Mouse (Mus musculus) cerebellum, postnatal 14 days (tissue): ENCODE results near the gene Foxn2.
"Not testable (repeated sequence)": the region's sequence is repeated elsewhere in the genome, so short reads cannot be mapped to it uniquely, and the experiment has no call there.

Experiments used
- DNase-seq, 2 experiments: peaks; one replicate each; pipeline ENCODE4 v3.0.0; 2021; ENCODE audit warnings: mixed read lengths in 2 of 2

The Foxn2 gene

DNA sequence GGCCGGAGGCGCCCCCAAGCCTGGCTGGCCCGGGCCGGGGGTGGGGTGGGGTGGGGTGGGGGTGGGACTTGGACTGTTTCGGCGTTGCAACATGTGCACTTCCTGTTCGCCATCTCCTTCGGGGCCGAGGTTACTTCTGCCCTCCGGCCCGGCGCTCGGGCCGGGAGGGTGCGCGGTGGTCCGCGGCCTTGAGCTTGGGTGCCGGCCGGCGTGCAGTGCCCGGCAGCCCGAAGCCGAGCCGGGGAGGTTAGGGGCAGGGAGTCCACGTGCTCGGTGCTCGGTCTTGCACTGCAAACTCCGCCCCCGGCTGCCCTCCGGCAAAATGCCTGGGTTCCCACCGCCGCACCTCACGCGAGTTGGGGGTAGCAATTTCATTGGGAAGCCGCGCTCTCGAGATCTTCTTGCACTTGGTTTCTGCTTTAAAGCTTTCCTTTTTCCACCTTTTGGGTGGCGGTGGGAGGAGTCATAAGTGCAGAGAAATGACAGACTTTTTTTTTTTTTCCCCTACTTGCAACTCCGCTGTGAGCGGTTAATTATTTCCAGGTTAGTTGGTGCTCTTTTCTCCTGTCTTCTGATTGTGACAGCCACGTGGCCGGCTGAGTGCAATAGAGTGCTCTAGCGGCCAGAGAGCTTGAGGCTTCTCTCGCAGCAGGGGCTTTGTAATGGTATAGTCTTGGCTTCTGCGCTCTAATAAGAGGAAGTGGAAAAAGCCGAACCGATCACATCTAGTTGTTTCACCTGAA, 1.1 kb downstream of the Foxn2 start:
- DNase-seq, result peak; percentile 82 to 85

- no peak for DNase-seq
Observed at GRCm38 (mm10) chr17:88442661-88443060, 2.1 kb downstream of the Foxn2 start.

DNA sequence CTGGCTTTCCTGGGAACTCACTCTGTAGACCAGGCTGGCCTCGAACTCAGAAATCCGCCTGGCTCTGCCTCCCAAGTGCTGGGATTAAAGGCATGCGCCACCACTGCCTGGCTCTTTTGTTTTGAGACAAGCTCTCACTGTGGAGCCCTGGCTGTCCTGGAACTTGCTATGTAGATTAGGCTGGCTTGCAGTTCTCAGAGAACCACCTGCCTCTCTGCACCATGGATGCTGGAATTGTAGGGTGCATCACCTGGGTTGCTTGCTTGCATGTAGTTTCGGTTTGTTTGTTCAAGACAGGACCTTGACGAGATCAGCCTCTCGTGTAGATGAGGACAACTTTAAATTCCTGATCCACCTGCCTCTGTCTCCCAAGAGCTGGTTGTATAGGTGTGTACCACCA, 2.7 kb downstream of the Foxn2 start:
- no peak for DNase-seq

DNA sequence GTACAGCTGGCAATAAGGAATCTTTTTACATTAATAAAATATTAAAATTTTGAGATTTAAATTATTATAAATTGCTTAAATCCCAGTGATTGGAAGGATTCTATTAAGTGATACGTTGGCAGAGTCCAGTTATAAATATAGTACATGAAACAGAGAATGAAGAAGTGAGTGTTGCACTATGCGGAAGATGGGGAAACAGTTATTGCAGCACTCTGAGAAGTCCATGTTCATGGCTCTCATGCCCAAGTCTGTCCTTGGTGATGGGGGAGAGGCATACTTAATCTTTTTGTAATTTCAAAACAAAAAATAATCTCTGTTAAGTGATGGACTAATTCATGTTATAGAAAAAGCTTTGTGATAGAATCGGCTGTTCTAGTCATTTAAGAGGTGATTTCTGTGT, 17.6 kb downstream of the Foxn2 start:
- DNase-seq, result no peak

DNA sequence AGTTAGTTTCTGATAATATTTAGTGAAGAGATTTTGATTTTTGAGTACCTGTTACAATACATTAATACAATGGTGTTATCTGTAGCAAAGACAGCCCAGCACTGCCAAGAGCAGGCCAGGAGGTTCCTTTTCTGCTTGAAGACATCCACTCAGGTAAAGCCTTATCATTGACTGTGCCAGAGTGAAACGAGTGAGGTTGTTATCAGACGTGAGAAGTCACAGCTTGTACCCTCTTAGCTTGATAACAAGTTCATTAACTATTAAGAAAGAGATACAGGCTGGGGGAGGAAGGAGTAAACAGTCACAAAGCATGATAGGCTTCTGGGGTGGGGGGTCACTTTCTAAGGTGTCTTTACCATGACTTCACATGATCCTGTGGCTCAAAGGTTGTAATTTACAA, 19.0 kb downstream of the Foxn2 start:
- no peak for DNase-seq

GRCm38 (mm10) chr17:88459916-88460901, 19.7 kb downstream of the Foxn2 start:
- DNase-seq, result no peak

GRCm38 (mm10) chr17:88462658-88463057, 22.1 kb downstream of the Foxn2 start:
- peak; percentile 33 to 51 for DNase-seq

DNA sequence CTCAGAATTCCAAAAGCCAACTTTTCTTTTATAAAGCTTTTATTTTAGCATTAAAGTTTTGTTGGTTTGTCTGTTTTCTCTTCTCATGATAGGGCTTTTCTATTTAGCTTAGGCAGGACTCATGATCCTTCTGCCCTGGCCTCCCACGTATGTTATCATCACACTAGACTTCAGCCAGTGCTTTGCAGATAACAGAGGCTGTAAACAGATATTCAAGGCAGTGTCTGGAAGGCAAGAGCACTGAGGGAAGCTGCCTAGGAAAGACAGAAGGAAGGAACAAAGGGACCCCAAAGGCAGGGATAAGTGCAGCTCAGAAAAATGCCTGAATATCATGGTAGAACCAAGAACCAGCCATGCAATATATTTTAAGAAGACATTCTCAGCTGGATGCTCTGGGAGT, 26.1 kb downstream of the Foxn2 start:
- DNase-seq, result no peak

- DNase-seq, result no peak
Observed at GRCm38 (mm10) chr17:88467696-88468095, 27.2 kb downstream of the Foxn2 start.

DNA sequence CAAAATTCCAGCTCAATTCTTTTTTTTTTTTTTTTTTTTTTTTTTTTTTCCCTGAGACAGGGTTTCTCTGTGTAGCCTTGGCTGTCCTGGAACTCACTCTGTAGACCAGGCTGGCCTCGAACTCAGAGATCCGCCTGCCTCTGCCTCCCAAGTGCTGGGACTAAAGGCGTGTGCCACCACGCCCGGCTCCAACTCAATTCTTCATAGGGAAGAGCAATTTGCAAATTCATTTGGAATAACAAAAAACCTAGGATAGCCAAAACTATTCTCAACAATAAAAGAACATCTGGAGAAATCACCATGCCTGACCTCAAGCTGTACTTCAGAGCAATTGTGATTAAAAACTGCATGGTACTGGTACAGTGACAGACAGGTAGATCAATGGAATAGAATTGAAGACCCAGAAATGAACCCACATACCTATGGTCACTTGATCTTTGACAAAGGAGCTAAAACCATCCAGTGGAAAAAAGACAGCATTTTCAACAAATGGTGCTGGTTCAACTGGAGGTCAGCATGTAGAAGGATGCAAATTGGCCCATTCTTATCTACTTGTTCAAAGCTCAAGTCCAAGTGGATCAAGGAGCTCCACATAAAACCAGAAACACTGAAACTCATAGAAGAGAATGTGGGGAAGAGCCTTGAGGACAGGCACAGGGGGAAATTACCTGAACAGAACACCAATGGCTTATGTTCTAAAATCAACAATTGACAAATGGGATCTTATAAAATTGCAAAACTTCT, 28.3 kb downstream of the Foxn2 start:
- DNase-seq, result not testable (repeated sequence)

DNA sequence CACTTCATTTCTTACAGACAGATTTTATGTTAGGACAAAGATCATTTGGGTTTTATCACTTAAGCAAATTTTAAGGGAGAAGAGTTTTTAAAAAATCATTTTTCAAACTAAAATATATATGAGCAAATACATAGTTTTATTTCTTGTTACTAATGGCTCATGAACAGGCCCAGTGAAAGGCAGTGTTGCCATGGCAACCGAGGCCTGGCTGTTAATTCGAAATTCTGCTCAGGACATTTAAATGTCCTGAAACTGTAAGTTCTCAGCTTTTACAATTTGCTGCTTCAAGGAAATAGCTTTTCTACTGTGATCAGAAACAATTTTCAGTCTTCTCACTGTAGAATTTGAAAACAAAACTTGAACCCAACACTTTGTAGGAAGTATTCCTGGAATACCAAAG, 33.3 kb downstream of the Foxn2 start:
- no peak for DNase-seq

GRCm38 (mm10) chr17:88477165-88477564, 36.7 kb downstream of the Foxn2 start:
- no peak for DNase-seq

DNA sequence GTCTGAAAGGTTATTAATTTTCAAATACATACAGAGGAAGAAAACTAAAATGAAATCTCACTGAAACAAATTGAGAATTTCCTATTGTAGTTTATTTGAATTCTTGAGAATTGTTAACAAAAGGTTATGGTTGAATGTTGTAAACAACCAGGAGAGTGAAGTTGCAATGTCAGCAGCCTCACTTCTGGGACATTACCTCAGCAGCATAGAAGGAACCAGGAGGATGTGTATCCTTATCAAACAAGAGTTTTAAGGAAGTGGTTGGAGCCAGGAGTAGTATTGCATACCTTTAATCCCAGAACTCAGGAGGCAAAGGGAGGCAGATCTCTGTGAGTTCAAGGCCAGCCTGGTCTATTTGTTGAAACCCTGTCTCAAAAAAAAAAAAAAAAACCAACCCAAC, 37.2 kb downstream of the Foxn2 start:
- DNase-seq, result no peak

- no peak for DNase-seq
Observed at GRCm38 (mm10) chr17:88479040-88479439, 38.5 kb downstream of the Foxn2 start.

GRCm38 (mm10) chr17:88480369-88480768, 39.9 kb downstream of the Foxn2 start:
- no peak for DNase-seq

DNA sequence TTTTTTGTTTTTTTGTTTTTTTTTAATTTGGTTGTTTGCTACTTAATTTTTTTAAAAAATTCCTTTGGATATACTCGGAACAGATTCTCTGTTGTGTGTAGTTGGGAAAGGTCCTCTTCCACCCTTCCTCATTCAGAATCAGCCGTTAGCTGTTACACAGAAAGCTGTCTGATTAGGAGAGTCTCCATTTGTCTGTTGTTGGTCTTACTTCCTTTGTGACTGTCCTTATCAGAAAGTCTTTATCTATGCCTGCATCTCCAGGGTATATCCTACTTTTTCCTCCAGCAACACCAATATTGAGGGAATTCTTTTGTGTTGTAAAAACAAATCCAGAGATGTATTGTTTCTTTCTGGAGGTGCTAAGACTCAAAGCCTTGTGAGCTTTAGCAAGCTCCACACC, 40.6 kb downstream of the Foxn2 start:
- no peak for DNase-seq

DNA sequence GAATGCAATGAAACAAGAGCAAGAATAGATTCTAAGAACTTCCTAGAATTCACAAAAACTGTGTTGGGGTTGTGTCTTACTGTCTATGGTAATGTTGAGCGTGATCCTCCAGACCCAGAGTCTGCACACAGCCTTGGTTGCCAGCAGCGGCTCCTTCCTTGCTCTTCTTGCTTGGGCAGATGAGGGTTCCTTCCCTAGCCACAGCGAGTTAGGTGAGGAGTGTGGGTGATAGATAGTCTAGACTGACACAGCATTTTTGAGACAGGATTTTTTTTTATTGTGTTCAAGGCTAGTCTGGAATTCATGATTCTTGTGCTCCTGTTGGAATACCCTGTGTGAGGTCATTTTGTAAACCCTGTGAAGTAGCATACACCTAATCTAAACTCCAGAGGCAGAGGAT, 41.1 kb downstream of the Foxn2 start:
- no peak for DNase-seq

DNA sequence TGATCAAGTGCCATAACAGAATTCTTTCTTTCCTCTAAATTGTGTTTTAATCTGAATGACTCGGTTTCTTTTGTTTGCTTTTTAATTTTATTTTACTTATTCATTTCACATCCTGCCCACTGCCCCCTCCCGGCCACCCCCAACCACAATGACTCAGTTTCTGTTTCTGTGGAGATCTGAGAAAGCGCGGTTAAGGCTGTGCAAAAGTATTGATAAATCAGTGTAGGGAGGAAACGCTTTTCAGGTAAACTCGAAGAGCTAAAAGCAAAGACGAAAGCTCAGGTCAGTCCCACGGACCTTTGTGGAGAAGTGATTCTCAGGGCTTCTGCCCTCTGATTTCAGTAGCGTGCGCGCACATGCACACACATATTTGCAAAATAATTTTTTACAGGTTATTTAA, 44.0 kb downstream of the Foxn2 start:
- DNase-seq, result no peak

- no peak for DNase-seq
Observed at GRCm38 (mm10) chr17:88484951-88485350, 44.4 kb downstream of the Foxn2 start.

DNA sequence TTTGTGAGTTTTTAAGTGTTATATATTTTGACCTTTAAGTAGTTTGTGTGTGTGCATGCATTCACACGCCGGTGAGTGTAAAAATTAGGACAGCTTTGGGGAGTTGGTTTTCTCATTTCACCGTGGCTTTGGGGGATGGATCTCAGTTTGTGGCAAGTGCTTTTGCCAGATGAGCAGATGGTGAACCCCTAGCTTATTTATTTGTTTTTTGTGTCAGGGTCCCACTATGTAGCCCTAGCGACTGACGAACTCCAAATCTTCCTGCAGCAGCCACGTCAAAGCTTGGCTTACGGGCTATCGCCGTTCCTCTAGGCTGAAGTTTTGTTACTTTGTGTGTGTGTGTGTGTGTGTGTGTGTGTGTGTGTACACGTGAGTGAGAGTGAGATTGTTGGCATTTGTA, 50.0 kb downstream of the Foxn2 start:
- DNase-seq, result peak; percentile 41 to 79

DNA sequence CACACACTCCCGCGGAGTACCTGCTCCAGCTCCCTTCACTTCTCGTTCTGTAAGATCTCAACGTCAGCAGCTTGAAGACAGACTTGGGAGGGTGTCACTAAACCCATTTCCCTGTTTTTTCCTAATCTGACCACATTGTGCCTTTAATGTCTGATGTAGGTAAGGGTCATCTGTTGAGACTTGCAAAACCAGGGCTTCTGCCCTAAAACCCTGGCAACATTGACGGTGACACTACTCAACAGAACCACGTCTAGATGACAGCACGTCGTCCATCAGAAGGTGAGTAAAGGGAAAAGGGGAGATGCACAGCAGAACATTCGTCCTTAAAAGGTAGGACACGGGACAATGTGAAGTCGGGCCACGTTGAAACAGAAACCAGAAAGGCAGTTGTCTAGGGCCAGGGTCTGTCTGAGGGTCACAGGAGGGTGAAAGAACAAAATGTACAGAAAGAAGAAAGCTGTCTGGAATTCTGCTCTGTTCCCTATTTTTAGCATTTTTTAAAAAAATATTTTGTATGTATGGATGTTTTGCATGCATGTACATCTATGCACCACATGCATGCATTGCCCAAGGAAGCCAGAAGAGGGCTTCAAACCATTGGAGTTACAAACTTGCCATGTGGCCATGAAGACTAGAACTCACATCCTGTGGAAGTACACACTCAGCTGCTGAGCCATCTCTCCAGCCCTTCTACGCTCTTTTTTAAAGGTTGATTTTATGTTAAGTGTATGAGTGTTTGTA, 51.0 kb downstream of the Foxn2 start:
- DNase-seq, result peak in 1 of 2 experiments; percentile 40

DNA sequence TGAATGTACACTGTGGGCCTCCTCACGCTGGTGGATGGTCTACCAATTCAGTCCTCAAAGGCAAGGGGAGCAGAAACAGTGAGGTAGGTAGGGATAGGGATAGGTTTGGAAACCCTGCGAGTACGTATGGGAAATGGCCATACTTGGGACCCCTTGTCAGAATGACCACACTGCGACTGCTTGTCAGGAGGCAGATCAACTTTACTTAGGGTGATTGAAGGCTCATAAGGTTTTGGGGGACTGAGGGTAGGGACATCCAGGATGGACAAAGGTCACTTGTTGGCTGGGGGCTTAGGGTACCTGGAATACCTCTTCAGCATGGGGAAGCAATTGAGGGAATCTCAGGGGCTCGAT, 51.6 kb downstream of the Foxn2 start:
- DNase-seq, result no peak

GRCm38 (mm10) chr17:88493551-88493950, 53.0 kb downstream of the Foxn2 start:
- DNase-seq, result peak in 1 of 2 experiments; percentile 10
